Mouse (Mus musculus): ENCODE measurements around the gene Cpsf7. TPM values are rescaled to one million over a fixed set of nuclear protein-coding genes. Genes with fewer than 3 reads are reported as not detected.
A peak's percentile ranks its signal among the peaks of the same experiment; 100 is the strongest.
"Not testable (repeated sequence)": the region's sequence is repeated elsewhere in the genome, so short reads cannot be mapped to it uniquely, and the experiment has no call there.

The Cpsf7 gene
- polyA plus RNA-seq, 1 experiment from 2014 or later = 55.3 TPM

DNA sequence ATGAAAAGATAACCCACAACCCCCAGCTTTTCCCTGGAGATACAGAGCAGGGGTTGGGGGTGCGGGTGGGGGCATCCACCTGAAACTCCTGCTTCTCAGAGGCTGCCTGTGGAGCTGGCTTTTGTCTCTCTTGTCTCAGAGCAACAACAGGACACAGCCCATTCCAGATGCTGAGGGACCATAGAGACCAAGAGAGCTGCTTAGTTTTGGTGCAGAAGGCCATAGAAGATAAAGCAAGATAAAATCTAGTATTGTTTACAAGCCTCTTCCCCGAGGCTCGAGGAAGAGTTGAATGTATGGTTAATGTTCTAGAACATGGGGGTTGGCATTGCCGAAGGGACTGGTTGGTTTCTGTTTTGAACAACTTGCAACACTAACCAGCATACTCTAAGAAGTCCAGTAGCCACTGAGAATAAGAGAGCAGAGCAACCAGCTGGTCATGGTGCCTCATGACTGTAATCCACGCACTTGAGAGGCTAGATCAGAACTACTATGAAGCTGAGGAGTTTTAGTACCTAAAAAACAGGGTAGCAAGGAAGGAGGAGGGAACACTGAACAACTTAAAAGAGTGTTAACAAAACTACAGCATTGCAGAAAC is 1.5 kb upstream of the Cpsf7 start:
- Histone ChIP-seq H3K27ac (replicated peaks) (no peak overlapping the region), H3K36me3 (replicated peaks) (peaks cover 26% of the 10 kb centered on the region), H3K4me1 (peaks cover 30% of the 10 kb centered on the region), H3K27me3 (replicated peaks; ENCODE audit: low read depth, poor library complexity, severe bottlenecking) (no peaks in the 10 kb centered on the region), H3K9me3 (no peaks in the 10 kb centered on the region), H3K4me3 (peak overlapping the region; percentile 97)
- no peak for DNase-seq (ENCODE audit: low spot score)
- WGBS = 84% methylated on average over 5 of the region's 5 CpGs

DNA sequence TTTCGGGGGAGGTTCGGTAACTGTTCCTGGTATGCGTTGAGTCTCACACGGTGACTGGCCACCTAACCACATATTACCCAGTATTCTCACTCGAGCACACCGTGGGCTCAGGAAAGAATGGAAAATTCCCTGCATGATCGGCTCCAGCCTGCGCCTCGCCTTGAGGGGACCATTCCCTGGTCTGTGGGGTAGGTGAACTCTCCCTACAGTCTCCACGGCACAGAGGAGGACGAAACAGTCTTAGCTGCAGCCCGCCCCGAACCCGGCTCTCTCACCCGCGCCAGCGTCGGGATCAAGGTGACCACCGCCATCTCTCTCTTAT is 321 bp upstream of the Cpsf7 start:
- DNase-seq (ENCODE audit: low spot score) = no peak
- H3K4me3 ChIP-seq = peak overlapping the region; percentile 97
- H3K27ac ChIP-seq (replicated peaks) = peak overlapping the region; percentile 100
- WGBS = under 1% methylated on average over 19 of the region's 19 CpGs
- H3K36me3 ChIP-seq (replicated peaks) = peaks cover 36% of the 10 kb centered on the region
- no peaks in the 10 kb centered on the region for H3K27me3 ChIP-seq (replicated peaks; ENCODE audit: low read depth, poor library complexity, severe bottlenecking)
- peaks cover 30% of the 10 kb centered on the region for H3K4me1 ChIP-seq
- no peaks in the 10 kb centered on the region for H3K9me3 ChIP-seq

GRCm38 (mm10) chr19:10525910-10526309 is 844 bp downstream of the Cpsf7 start, which contains the start of gene Sdhaf2:
Gene Sdhaf2, minus strand, starts transcription at chr19:10526142.
- Histone ChIP-seq H3K4me3 (peak within 1 kb of the TSS; percentile 97), H3K4me1 (peaks cover 30% of the 10 kb centered on the region), H3K27ac (replicated peaks) (peak within 1 kb of the TSS; percentile 100), H3K27me3 (replicated peaks; ENCODE audit: low read depth, poor library complexity, severe bottlenecking) (no peaks in the 10 kb centered on the region), H3K9me3 (no peaks in the 10 kb centered on the region), H3K36me3 (replicated peaks) (peaks cover 48% of the 10 kb centered on the region)
- DNase-seq (ENCODE audit: low spot score) = peak; percentile 56
- WGBS = under 1% methylated on average over 11 of the region's 11 CpGs

GRCm38 (mm10) chr19:10530082-10530481 is 5.0 kb downstream of the Cpsf7 start:
- DNase-seq (ENCODE audit: low spot score) = no peak
- WGBS = 100% methylated on average over 1 of the region's 1 CpGs
- Histone ChIP-seq H3K27ac (replicated peaks) (no peak overlapping the region), H3K9me3 (no peaks in the 10 kb centered on the region), H3K4me3 (no peak overlapping the region), H3K27me3 (replicated peaks; ENCODE audit: low read depth, poor library complexity, severe bottlenecking) (no peaks in the 10 kb centered on the region), H3K36me3 (replicated peaks) (peaks cover 81% of the 10 kb centered on the region), H3K4me1 (peaks cover 15% of the 10 kb centered on the region)

DNA sequence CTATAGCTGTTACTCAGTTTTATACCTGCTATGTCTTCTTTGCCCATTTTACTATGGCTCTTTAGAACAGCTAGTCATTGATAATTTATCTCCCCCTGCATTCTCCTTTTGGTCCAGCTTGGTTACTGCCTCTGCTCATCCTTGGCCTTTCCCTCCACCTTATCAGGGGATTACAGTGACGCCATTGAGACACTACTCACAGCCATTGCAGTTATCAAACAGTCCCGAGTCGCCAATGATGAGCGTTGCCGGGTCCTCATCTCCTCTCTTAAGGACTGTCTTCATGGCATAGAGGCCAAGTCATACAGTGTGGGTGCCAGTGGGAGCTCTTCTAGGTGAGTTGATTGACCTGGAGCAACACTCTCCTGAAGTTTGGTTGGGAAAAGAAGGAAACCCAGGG is 14.4 kb downstream of the Cpsf7 start:
- WGBS = 90% methylated on average over 5 of the region's 5 CpGs
- Histone ChIP-seq H3K27ac (replicated peaks) (no peak overlapping the region), H3K9me3 (no peaks in the 10 kb centered on the region), H3K36me3 (replicated peaks) (peaks cover 99% of the 10 kb centered on the region), H3K4me1 (no peaks in the 10 kb centered on the region), H3K27me3 (replicated peaks; ENCODE audit: low read depth, poor library complexity, severe bottlenecking) (no peaks in the 10 kb centered on the region), H3K4me3 (no peak overlapping the region)
- DNase-seq (ENCODE audit: low spot score) = no peak

GRCm38 (mm10) chr19:10555624-10556510 is 30.8 kb downstream of the Cpsf7 start, which contains the start of gene Tmem216:
Gene Tmem216, minus strand, starts transcription at chr19:10556238.
- DNase-seq (ENCODE audit: low spot score) = peak; percentile 89
- Histone ChIP-seq H3K9me3 (no peaks in the 10 kb centered on the region), H3K27ac (replicated peaks) (peak within 1 kb of the TSS; percentile 86), H3K4me1 (peaks cover 15% of the 10 kb centered on the region), H3K4me3 (peak within 1 kb of the TSS; percentile 78), H3K36me3 (replicated peaks) (peaks cover 25% of the 10 kb centered on the region), H3K27me3 (replicated peaks; ENCODE audit: low read depth, poor library complexity, severe bottlenecking) (no peaks in the 10 kb centered on the region)
- 2% methylated on average over 43 of the region's 43 CpGs for WGBS

DNA sequence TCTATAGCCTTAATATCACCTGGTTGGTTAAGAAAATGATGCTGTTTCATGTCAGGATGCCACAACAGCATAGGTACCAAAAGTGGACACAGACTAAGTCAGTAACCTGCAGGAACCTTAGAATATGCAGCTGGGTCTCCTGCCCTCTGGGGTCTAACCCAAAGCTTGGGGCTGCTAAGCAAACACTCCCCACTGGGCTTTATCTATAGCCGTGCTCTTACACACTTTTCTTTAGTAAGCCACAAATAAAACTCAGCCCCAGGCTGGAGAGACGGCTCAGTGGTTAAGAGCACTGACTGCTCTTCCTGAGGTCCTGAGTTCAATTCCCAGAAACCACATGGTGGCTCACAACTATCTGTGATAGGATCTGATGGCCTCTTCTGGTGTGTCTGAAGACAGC is 31.9 kb downstream of the Cpsf7 start:
- no peak for DNase-seq (ENCODE audit: low spot score)
- no peak overlapping the region for H3K4me3 ChIP-seq
- H3K4me1 ChIP-seq = peaks cover 22% of the 10 kb centered on the region
- H3K36me3 ChIP-seq (replicated peaks) = peaks cover 14% of the 10 kb centered on the region
- no peaks in the 10 kb centered on the region for H3K9me3 ChIP-seq
- H3K27me3 ChIP-seq (replicated peaks; ENCODE audit: low read depth, poor library complexity, severe bottlenecking) = no peaks in the 10 kb centered on the region
- 67% methylated on average over 2 of the region's 2 CpGs for WGBS
- H3K27ac ChIP-seq (replicated peaks) = no peak overlapping the region

DNA sequence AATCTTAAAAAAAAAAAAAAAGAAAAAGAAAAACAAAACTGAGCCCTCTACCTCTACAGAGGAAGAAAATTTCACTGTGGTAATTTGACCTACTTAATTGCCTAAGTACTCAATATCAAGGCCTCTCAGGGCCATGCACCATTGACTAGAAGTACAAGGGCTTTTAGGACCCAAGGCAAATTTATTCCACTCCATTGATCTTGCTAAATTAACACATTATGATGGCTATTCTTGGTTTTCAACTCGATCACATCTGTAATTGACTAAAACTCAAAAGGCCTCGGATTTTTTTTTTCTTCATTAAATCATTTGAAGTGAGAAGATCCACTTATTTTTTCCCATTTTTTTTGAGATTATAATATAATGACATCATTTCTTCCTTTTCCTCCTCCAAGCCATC is 32.4 kb downstream of the Cpsf7 start:
- H3K4me1 ChIP-seq = peaks cover 26% of the 10 kb centered on the region
- peaks cover 10% of the 10 kb centered on the region; the same call in 1 of the 2 replicates for H3K36me3 ChIP-seq (replicated peaks)
- no peaks in the 10 kb centered on the region for H3K9me3 ChIP-seq
- no peaks in the 10 kb centered on the region for H3K27me3 ChIP-seq (replicated peaks; ENCODE audit: low read depth, poor library complexity, severe bottlenecking)
- 75% methylated on average over 2 of the region's 2 CpGs for WGBS
- H3K4me3 ChIP-seq = no peak overlapping the region
- DNase-seq (ENCODE audit: low spot score) = no peak
- no peak overlapping the region for H3K27ac ChIP-seq (replicated peaks)

DNA sequence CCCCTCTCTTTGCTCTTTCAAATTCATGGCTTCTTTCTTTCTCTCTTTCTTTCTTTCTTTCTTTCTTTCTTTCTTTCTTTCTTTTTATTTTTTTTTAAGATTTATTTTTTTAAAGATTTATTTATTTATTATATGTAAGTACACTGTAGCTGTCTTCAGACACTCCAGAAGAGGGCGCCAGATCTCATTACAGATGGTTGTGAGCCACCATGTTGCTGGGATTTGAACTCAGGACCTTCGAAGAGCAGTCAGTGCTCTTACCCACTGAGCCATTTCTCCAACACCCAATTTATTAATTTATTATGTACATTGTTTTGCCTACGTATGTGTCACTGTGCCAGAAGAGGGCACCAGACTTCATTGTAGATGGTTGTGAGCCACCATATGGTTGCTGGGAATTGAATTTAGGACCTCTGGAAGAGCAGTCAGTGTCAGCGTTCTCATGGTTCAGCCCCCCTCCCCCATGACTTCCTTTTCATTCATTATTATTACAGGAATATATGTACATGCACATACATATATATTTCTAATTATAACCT is 32.8 kb downstream of the Cpsf7 start:
- H3K27me3 ChIP-seq (replicated peaks; ENCODE audit: low read depth, poor library complexity, severe bottlenecking); H3K27ac ChIP-seq (replicated peaks); H3K9me3 ChIP-seq; H3K4me3 ChIP-seq; H3K36me3 ChIP-seq (replicated peaks); DNase-seq (ENCODE audit: low spot score): not testable (repeated sequence)
- 77% methylated on average over 4 of the region's 4 CpGs for WGBS
- H3K4me1 ChIP-seq = peaks cover 28% of the 10 kb centered on the region

- DNase-seq (ENCODE audit: low spot score) = no peak
- no peak overlapping the region for H3K27ac ChIP-seq (replicated peaks)
- peaks cover 21% of the 10 kb centered on the region for H3K4me1 ChIP-seq
- no peaks in the 10 kb centered on the region for H3K9me3 ChIP-seq
- no peak overlapping the region for H3K4me3 ChIP-seq
- H3K27me3 ChIP-seq (replicated peaks; ENCODE audit: low read depth, poor library complexity, severe bottlenecking) = no peaks in the 10 kb centered on the region
- 41% methylated on average over 5 of the region's 5 CpGs for WGBS
- no peaks in the 10 kb centered on the region for H3K36me3 ChIP-seq (replicated peaks)
Measured at GRCm38 (mm10) chr19:10560108-10560507, 35.0 kb downstream of the Cpsf7 start.

- no peaks in the 10 kb centered on the region for H3K27me3 ChIP-seq (replicated peaks; ENCODE audit: low read depth, poor library complexity, severe bottlenecking)
- no peaks in the 10 kb centered on the region for H3K9me3 ChIP-seq
- H3K36me3 ChIP-seq (replicated peaks) = no peaks in the 10 kb centered on the region
- 46% methylated on average over 6 of the region's 6 CpGs for WGBS
- no peak overlapping the region for H3K4me3 ChIP-seq
- peak; percentile 34 for DNase-seq (ENCODE audit: low spot score)
- peaks cover 13% of the 10 kb centered on the region for H3K4me1 ChIP-seq
- H3K27ac ChIP-seq (replicated peaks) = peak overlapping the region; percentile 72
Measured at GRCm38 (mm10) chr19:10561558-10562314, 36.7 kb downstream of the Cpsf7 start.

DNA sequence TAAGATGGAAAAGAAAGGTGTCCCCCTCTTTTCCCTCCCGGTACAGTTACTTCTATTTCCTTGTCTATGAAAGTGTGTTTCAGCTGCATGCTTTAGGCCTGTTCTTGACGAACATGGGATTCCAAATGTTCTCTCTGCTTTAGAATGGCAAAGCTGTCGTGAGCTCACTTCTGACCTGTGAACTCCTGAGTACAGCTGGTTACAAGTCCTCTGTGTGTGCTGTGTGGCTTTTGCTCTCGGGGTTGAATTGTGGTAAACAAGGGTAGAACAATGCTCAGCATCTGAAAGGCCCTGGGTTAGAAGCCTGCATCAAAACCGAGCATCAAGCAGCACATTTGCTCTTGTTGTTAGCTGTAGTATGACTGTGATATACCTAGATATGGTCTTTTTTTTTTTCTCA is 37.3 kb downstream of the Cpsf7 start:
- no peaks in the 10 kb centered on the region for H3K27me3 ChIP-seq (replicated peaks; ENCODE audit: low read depth, poor library complexity, severe bottlenecking)
- H3K9me3 ChIP-seq = no peaks in the 10 kb centered on the region
- no peak overlapping the region for H3K4me3 ChIP-seq
- peak overlapping the region; percentile 72 for H3K27ac ChIP-seq (replicated peaks)
- 40% methylated on average over 5 of the region's 5 CpGs for WGBS
- peaks cover 13% of the 10 kb centered on the region for H3K4me1 ChIP-seq
- no peak for DNase-seq (ENCODE audit: low spot score)
- H3K36me3 ChIP-seq (replicated peaks) = 0 out of 2 replicates have a peak, but pooled peaks cover under 1% of the 10 kb centered on the region

All from embryonic facial prominence, embryonic 10.5 days (tissue).